Mouse (Mus musculus): Measurements from ENCODE around the gene Mtfmt. TPM values are rescaled to one million over a fixed set of nuclear protein-coding genes. Genes with fewer than 3 reads are reported as not detected.

Gene Mtfmt
- polyA plus RNA-seq, 1 experiment from 2014 or later, result 24.0 TPM

- Histone ChIP-seq H3K36me3 (ENCODE audit: control insufficient read depth, insufficient read depth, low read length) (no peaks in the 10 kb centered on the region), H3K4me2 (ENCODE audit: low read depth, low read length) (no peak overlapping the region), H3K9ac (ENCODE audit: low read depth, low read length) (no peak overlapping the region), H3K9me3 (ENCODE audit: control insufficient read depth, low read length) (no peaks in the 10 kb centered on the region), H3K27me3 (replicated peaks; ENCODE audit: control insufficient read depth, insufficient read depth, low read length) (0 out of 2 replicates have a peak, but pooled peaks cover 2% of the 10 kb centered on the region), H3K27ac (ENCODE audit: low read length) (no peak overlapping the region), H3K4me3 (ENCODE audit: low read length) (no peak overlapping the region), H3K4me1 (ENCODE audit: control insufficient read depth, insufficient read depth, low read length) (no peaks in the 10 kb centered on the region)
- ATAC-seq, result peak; percentile 36
- 71% methylated on average over 4 of the region's 4 CpGs for WGBS
Measured at GRCm38 (mm10) chr9:65435211-65435610, 371 bp upstream of the Mtfmt start.

GRCm38 (mm10) chr9:65444692-65445091 lies 9.1 kb downstream of the Mtfmt start:
- H3K4me2 ChIP-seq (ENCODE audit: low read depth, low read length), result no peak overlapping the region
- no peaks in the 10 kb centered on the region for H3K4me1 ChIP-seq (ENCODE audit: control insufficient read depth, insufficient read depth, low read length)
- H3K36me3 ChIP-seq (ENCODE audit: control insufficient read depth, insufficient read depth, low read length), result peaks cover 21% of the 10 kb centered on the region
- H3K9ac ChIP-seq (ENCODE audit: low read depth, low read length), result no peak overlapping the region
- no peaks in the 10 kb centered on the region for H3K9me3 ChIP-seq (ENCODE audit: control insufficient read depth, low read length)
- no peaks in the 10 kb centered on the region for H3K27me3 ChIP-seq (replicated peaks; ENCODE audit: control insufficient read depth, insufficient read depth, low read length)
- no peak overlapping the region for H3K27ac ChIP-seq (ENCODE audit: low read length)
- ATAC-seq, result no peak
- no peak overlapping the region for H3K4me3 ChIP-seq (ENCODE audit: low read length)
- WGBS, result 94% methylated on average over 4 of the region's 4 CpGs

GRCm38 (mm10) chr9:65447951-65448350 lies 12.4 kb downstream of the Mtfmt start:
- H3K27ac ChIP-seq (ENCODE audit: low read length), result no peak overlapping the region
- no peaks in the 10 kb centered on the region for H3K9me3 ChIP-seq (ENCODE audit: control insufficient read depth, low read length)
- no peak overlapping the region for H3K4me2 ChIP-seq (ENCODE audit: low read depth, low read length)
- WGBS, result 91% methylated on average over 6 of the region's 6 CpGs
- ATAC-seq, result no peak
- H3K27me3 ChIP-seq (replicated peaks; ENCODE audit: control insufficient read depth, insufficient read depth, low read length), result no peaks in the 10 kb centered on the region
- H3K4me3 ChIP-seq (ENCODE audit: low read length), result no peak overlapping the region
- H3K36me3 ChIP-seq (ENCODE audit: control insufficient read depth, insufficient read depth, low read length), result peaks cover 16% of the 10 kb centered on the region
- H3K4me1 ChIP-seq (ENCODE audit: control insufficient read depth, insufficient read depth, low read length), result no peaks in the 10 kb centered on the region
- no peak overlapping the region for H3K9ac ChIP-seq (ENCODE audit: low read depth, low read length)

GRCm38 (mm10) chr9:65458975-65459374 lies 23.4 kb downstream of the Mtfmt start:
- Histone ChIP-seq H3K4me2 (ENCODE audit: low read depth, low read length) (no peak overlapping the region), H3K4me1 (ENCODE audit: control insufficient read depth, insufficient read depth, low read length) (peaks cover 14% of the 10 kb centered on the region), H3K9me3 (ENCODE audit: control insufficient read depth, low read length) (no peaks in the 10 kb centered on the region), H3K9ac (ENCODE audit: low read depth, low read length) (no peak overlapping the region), H3K27ac (ENCODE audit: low read length) (no peak overlapping the region), H3K36me3 (ENCODE audit: control insufficient read depth, insufficient read depth, low read length) (no peaks in the 10 kb centered on the region), H3K4me3 (ENCODE audit: low read length) (no peak overlapping the region), H3K27me3 (replicated peaks; ENCODE audit: control insufficient read depth, insufficient read depth, low read length) (no peaks in the 10 kb centered on the region)
- WGBS, result 77% methylated on average over 2 of the region's 2 CpGs
- ATAC-seq, result no peak

GRCm38 (mm10) chr9:65460198-65460597 lies 24.6 kb downstream of the Mtfmt start:
- no peak overlapping the region for H3K4me3 ChIP-seq (ENCODE audit: low read length)
- H3K4me2 ChIP-seq (ENCODE audit: low read depth, low read length), result peak overlapping the region; percentile 79; the same call in 1 of the 2 replicates
- H3K27ac ChIP-seq (ENCODE audit: low read length), result no peak overlapping the region
- peak overlapping the region; percentile 87; the same call in 1 of the 2 replicates for H3K9ac ChIP-seq (ENCODE audit: low read depth, low read length)
- peak; percentile 1; the same call in 1 of the 2 replicates for ATAC-seq
- WGBS, result 56% methylated on average over 3 of the region's 3 CpGs
- H3K36me3 ChIP-seq (ENCODE audit: control insufficient read depth, insufficient read depth, low read length), result no peaks in the 10 kb centered on the region
- H3K4me1 ChIP-seq (ENCODE audit: control insufficient read depth, insufficient read depth, low read length), result peaks cover 14% of the 10 kb centered on the region
- no peaks in the 10 kb centered on the region for H3K27me3 ChIP-seq (replicated peaks; ENCODE audit: control insufficient read depth, insufficient read depth, low read length)
- no peaks in the 10 kb centered on the region for H3K9me3 ChIP-seq (ENCODE audit: control insufficient read depth, low read length)

GRCm38 (mm10) chr9:65460732-65461442 lies 25.3 kb downstream of the Mtfmt start, which contains the start of gene Spg21:
Spg21 (plus strand) TSS chr9:65460947.
- H3K4me3 ChIP-seq (ENCODE audit: low read length), result peak within 1 kb of the TSS; percentile 83
- H3K9ac ChIP-seq (ENCODE audit: low read depth, low read length), result peak within 1 kb of the TSS; percentile 87
- no peaks in the 10 kb centered on the region for H3K9me3 ChIP-seq (ENCODE audit: control insufficient read depth, low read length)
- ATAC-seq, result peak; percentile 97
- peak within 1 kb of the TSS; percentile 79 for H3K4me2 ChIP-seq (ENCODE audit: low read depth, low read length)
- H3K36me3 ChIP-seq (ENCODE audit: control insufficient read depth, insufficient read depth, low read length), result 0 out of 2 replicates have a peak, but pooled peaks cover 4% of the 10 kb centered on the region
- H3K27me3 ChIP-seq (replicated peaks; ENCODE audit: control insufficient read depth, insufficient read depth, low read length), result no peaks in the 10 kb centered on the region
- WGBS, result under 1% methylated on average over 51 of the region's 53 CpGs
- H3K4me1 ChIP-seq (ENCODE audit: control insufficient read depth, insufficient read depth, low read length), result peaks cover 14% of the 10 kb centered on the region
- H3K27ac ChIP-seq (ENCODE audit: low read length), result peak within 1 kb of the TSS; percentile 87

GRCm38 (mm10) chr9:65462544-65462943 lies 27.0 kb downstream of the Mtfmt start:
- ATAC-seq, result no peak
- H3K27ac ChIP-seq (ENCODE audit: low read length), result no peak overlapping the region
- no peaks in the 10 kb centered on the region for H3K9me3 ChIP-seq (ENCODE audit: control insufficient read depth, low read length)
- WGBS, result 73% methylated on average over 5 of the region's 5 CpGs
- no peak overlapping the region for H3K9ac ChIP-seq (ENCODE audit: low read depth, low read length)
- H3K4me1 ChIP-seq (ENCODE audit: control insufficient read depth, insufficient read depth, low read length), result peaks cover 14% of the 10 kb centered on the region
- H3K4me2 ChIP-seq (ENCODE audit: low read depth, low read length), result no peak overlapping the region
- 0 out of 2 replicates have a peak, but pooled peaks cover 5% of the 10 kb centered on the region for H3K36me3 ChIP-seq (ENCODE audit: control insufficient read depth, insufficient read depth, low read length)
- H3K27me3 ChIP-seq (replicated peaks; ENCODE audit: control insufficient read depth, insufficient read depth, low read length), result no peaks in the 10 kb centered on the region
- no peak overlapping the region for H3K4me3 ChIP-seq (ENCODE audit: low read length)

- Histone ChIP-seq H3K4me1 (ENCODE audit: control insufficient read depth, insufficient read depth, low read length) (peaks cover 14% of the 10 kb centered on the region), H3K4me2 (ENCODE audit: low read depth, low read length) (no peak overlapping the region), H3K4me3 (ENCODE audit: low read length) (no peak overlapping the region), H3K27ac (ENCODE audit: low read length) (no peak overlapping the region), H3K27me3 (replicated peaks; ENCODE audit: control insufficient read depth, insufficient read depth, low read length) (no peaks in the 10 kb centered on the region), H3K9me3 (ENCODE audit: control insufficient read depth, low read length) (no peaks in the 10 kb centered on the region), H3K36me3 (ENCODE audit: control insufficient read depth, insufficient read depth, low read length) (0 out of 2 replicates have a peak, but pooled peaks cover 5% of the 10 kb centered on the region), H3K9ac (ENCODE audit: low read depth, low read length) (no peak overlapping the region)
- WGBS, result 93% methylated on average over 6 of the region's 6 CpGs
- ATAC-seq, result no peak
Measured at GRCm38 (mm10) chr9:65464161-65464560, 28.6 kb downstream of the Mtfmt start.

GRCm38 (mm10) chr9:65465241-65465640 lies 29.7 kb downstream of the Mtfmt start:
- no peaks in the 10 kb centered on the region for H3K9me3 ChIP-seq (ENCODE audit: control insufficient read depth, low read length)
- H3K9ac ChIP-seq (ENCODE audit: low read depth, low read length), result no peak overlapping the region
- no peaks in the 10 kb centered on the region for H3K27me3 ChIP-seq (replicated peaks; ENCODE audit: control insufficient read depth, insufficient read depth, low read length)
- H3K36me3 ChIP-seq (ENCODE audit: control insufficient read depth, insufficient read depth, low read length), result 0 out of 2 replicates have a peak, but pooled peaks cover 7% of the 10 kb centered on the region
- ATAC-seq, result no peak
- WGBS, result 94% methylated on average over 2 of the region's 2 CpGs
- no peak overlapping the region for H3K27ac ChIP-seq (ENCODE audit: low read length)
- H3K4me1 ChIP-seq (ENCODE audit: control insufficient read depth, insufficient read depth, low read length), result peaks cover 12% of the 10 kb centered on the region
- no peak overlapping the region for H3K4me2 ChIP-seq (ENCODE audit: low read depth, low read length)
- H3K4me3 ChIP-seq (ENCODE audit: low read length), result no peak overlapping the region
